ENCODE assay signal across 17 mouse cellular contexts in genomic region chr17:45578242-45578641, GRCm38 (mm10). TPM values are rescaled to one million over a fixed set of nuclear protein-coding genes. Genes with fewer than 3 reads are reported as not detected.
DNase-seq lines count a peak whose midpoint lies in the region; ATAC-seq and TF ChIP-seq lines count a peak whose summit lies in the region.
"Had no signal": no experiment of that assay in that cellular context is flagged by ENCODE, and none has a peak within 500 bp of the region (broad histone marks: within the 10 kb centered on the region; RNA-seq: fewer than 3 reads in every experiment).

No protein-coding gene starts in this region.

- no peak overlapping the region for H3K4me3 ChIP-seq in heart, embryonic 15.5 days
- no peak overlapping the region for H3K4me3 ChIP-seq in lung, embryonic 15.5 days
- H3K4me3 ChIP-seq in lung, adult 2 months (replicated peaks; ENCODE audit: extremely low read depth, low read depth, low read length), result no peak overlapping the region
- no peak overlapping the region for H3K4me3 ChIP-seq in embryonic facial prominence, embryonic 14.5 days (ENCODE audit: low read depth, low read length)
- H3K4me3 ChIP-seq in forebrain, postnatal 0 days (ENCODE audit: low read depth, low read length), result no peak overlapping the region
- H3K4me3 ChIP-seq: hindbrain, embryonic 13.5 days; midbrain, embryonic 12.5 days; neural tube, embryonic 12.5 days had no signal

- H3K27ac ChIP-seq in heart, embryonic 15.5 days, result peak overlapping the region; percentile 70
- H3K27ac ChIP-seq in lung, embryonic 15.5 days, result peak overlapping the region; percentile 41
- peak overlapping the region; percentile 24 for H3K27ac ChIP-seq in embryonic facial prominence, embryonic 14.5 days (replicated peaks; ENCODE audit: low read depth, low read length)
- no peak overlapping the region for H3K27ac ChIP-seq in forebrain, postnatal 0 days (ENCODE audit: low read depth, low read length)
- H3K27ac ChIP-seq: hindbrain, embryonic 13.5 days; midbrain, embryonic 12.5 days; neural tube, embryonic 12.5 days had no signal

- H3K9me3 ChIP-seq in heart, embryonic 15.5 days (replicated peaks), result no peaks in the 10 kb centered on the region
- no peaks in the 10 kb centered on the region for H3K9me3 ChIP-seq in lung, embryonic 15.5 days
- no peaks in the 10 kb centered on the region for H3K9me3 ChIP-seq in embryonic facial prominence, embryonic 14.5 days (ENCODE audit: control insufficient read depth, low read length)
- no peaks in the 10 kb centered on the region for H3K9me3 ChIP-seq in forebrain, postnatal 0 days (ENCODE audit: low read length)
- H3K9me3 ChIP-seq: hindbrain, embryonic 13.5 days; midbrain, embryonic 12.5 days; neural tube, embryonic 12.5 days had no signal

- no peak for TF ChIP-seq CTCF in lung, adult 2 months (IDR thresholded peaks at IDR 0.05; ENCODE audit: insufficient read depth, low read length)
- no peak for TF ChIP-seq CTCF in forebrain, postnatal 0 days (IDR thresholded peaks at IDR 0.05; ENCODE audit: low read depth)

- no peak for ATAC-seq in heart, embryonic 15.5 days (replicated peaks; ENCODE audit: insufficient number of reproducible peaks, insufficient read depth, low FRiP score, low read depth)
- ATAC-seq in lung, embryonic 15.5 days (ENCODE audit: borderline replicate concordance, extremely low read depth, low FRiP score, low TSS enrichment), result no peak
- ATAC-seq in embryonic facial prominence, embryonic 14.5 days (ENCODE audit: low read depth), result no peak
- no peak for ATAC-seq in forebrain, postnatal 0 days
- ATAC-seq: CD4-positive, CD25-positive, alpha-beta regulatory T cell, adult 4 months; lung, postnatal 0 days had no signal

- no peak for TF ChIP-seq POLR2A in lung, adult 2 months (IDR thresholded peaks at IDR 0.05; ENCODE audit: borderline replicate concordance, extremely low read depth, low read depth, low read length)

- no peak for DNase-seq in heart, adult 8-10 months (ENCODE audit: low spot score)
- no peak for DNase-seq in lung, adult 2 months
- peak; percentile 73 for DNase-seq in embryonic facial prominence, embryonic 14.5 days (ENCODE audit: low spot score)
- DNase-seq in naive thymus-derived CD4-positive, alpha-beta T cell, adult 2 months (ENCODE audit: low read depth), result peak; percentile 7
- no peak for DNase-seq in testis, postnatal 10 days (ENCODE audit: low spot score)
- DNase-seq in forebrain, postnatal 0 days, result no peak
- DNase-seq: adrenal gland, adult 8-10 months; right cerebral cortex, adult 18-20 months had no signal

- 19% methylated on average over 5 of the region's 5 CpGs for WGBS in heart, embryonic 15.5 days
- 37% methylated on average over 5 of the region's 5 CpGs for WGBS in lung, embryonic 15.5 days
- WGBS in lung, adult 2 months, result 52% methylated on average over 5 of the region's 5 CpGs
- 54% methylated on average over 5 of the region's 5 CpGs for WGBS in embryonic facial prominence, embryonic 14.5 days
- WGBS in forebrain, postnatal 0 days, result 52% methylated on average over 5 of the region's 5 CpGs

- peaks cover 41% of the 10 kb centered on the region for H3K4me1 ChIP-seq in heart, embryonic 15.5 days (replicated peaks)
- peaks cover 30% of the 10 kb centered on the region for H3K4me1 ChIP-seq in lung, embryonic 15.5 days
- peaks cover 10% of the 10 kb centered on the region for H3K4me1 ChIP-seq in lung, adult 2 months (ENCODE audit: control insufficient read depth, insufficient read depth, low read length)
- H3K4me1 ChIP-seq in embryonic facial prominence, embryonic 14.5 days (ENCODE audit: control insufficient read depth, insufficient read depth, low read length), result peaks cover 9% of the 10 kb centered on the region
- peaks cover 9% of the 10 kb centered on the region for H3K4me1 ChIP-seq in forebrain, postnatal 0 days (ENCODE audit: insufficient read depth)

- H3K9ac ChIP-seq in heart, embryonic 15.5 days, result no peak overlapping the region
- no peak overlapping the region for H3K9ac ChIP-seq in lung, embryonic 15.5 days
- H3K9ac ChIP-seq in embryonic facial prominence, embryonic 14.5 days (ENCODE audit: low read depth, low read length), result no peak overlapping the region
- H3K9ac ChIP-seq in forebrain, postnatal 0 days, result no peak overlapping the region
- H3K9ac ChIP-seq: hindbrain, embryonic 13.5 days; midbrain, embryonic 12.5 days; neural tube, embryonic 12.5 days had no signal

- H3K27me3 ChIP-seq in heart, embryonic 15.5 days, result no peaks in the 10 kb centered on the region
- H3K27me3 ChIP-seq in lung, embryonic 15.5 days, result no peaks in the 10 kb centered on the region
- no peaks in the 10 kb centered on the region for H3K27me3 ChIP-seq in embryonic facial prominence, embryonic 14.5 days (replicated peaks; ENCODE audit: control insufficient read depth, insufficient read depth, low read length)
- H3K27me3 ChIP-seq in forebrain, postnatal 0 days (ENCODE audit: insufficient read depth, low read length), result no peaks in the 10 kb centered on the region
- H3K27me3 ChIP-seq: hindbrain, embryonic 13.5 days; midbrain, embryonic 12.5 days; neural tube, embryonic 12.5 days had no signal

- no peaks in the 10 kb centered on the region for H3K36me3 ChIP-seq in heart, embryonic 15.5 days
- no peaks in the 10 kb centered on the region for H3K36me3 ChIP-seq in lung, embryonic 15.5 days
- no peaks in the 10 kb centered on the region for H3K36me3 ChIP-seq in embryonic facial prominence, embryonic 14.5 days (ENCODE audit: control insufficient read depth, insufficient read depth, low read length)
- no peaks in the 10 kb centered on the region for H3K36me3 ChIP-seq in forebrain, postnatal 0 days (ENCODE audit: insufficient read depth)
- H3K36me3 ChIP-seq: hindbrain, embryonic 13.5 days; midbrain, embryonic 12.5 days; neural tube, embryonic 12.5 days had no signal

- H3K4me2 ChIP-seq in heart, embryonic 15.5 days, result no peak overlapping the region
- H3K4me2 ChIP-seq in lung, embryonic 15.5 days, result no peak overlapping the region
- no peak overlapping the region for H3K4me2 ChIP-seq in embryonic facial prominence, embryonic 14.5 days (ENCODE audit: low read depth, low read length)
- no peak overlapping the region for H3K4me2 ChIP-seq in forebrain, postnatal 0 days (ENCODE audit: low read depth)
- H3K4me2 ChIP-seq: hindbrain, embryonic 13.5 days; midbrain, embryonic 12.5 days; neural tube, embryonic 12.5 days had no signal

RNA-seq across cellular contexts. Expression of gene Hsp90ab1, which starts 5.2 kb away (rescaled TPM):
- polyA plus RNA-seq in heart, embryonic 15.5 days (2015; fragmentation: Nextera tagmentation; extraction: Ambion mirVana), result 1,147 and 1,218 TPM in 2 replicates
- 1,000 to 10,000 TPM; 1,121 to 1,613 (median 1,357) TPM for total RNA-seq in heart, adult 8-10 months (2022)
- polyA plus RNA-seq in lung, embryonic 15.5 days (2015; fragmentation: Nextera tagmentation; extraction: Ambion mirVana), result 1,572 and 1,619 TPM in 2 replicates
- polyA plus RNA-seq in lung, adult 2 months (2012; rRNA removed), result 212 and 340 TPM in 2 replicates
- 1,431 and 1,467 TPM in 2 replicates for polyA plus RNA-seq in embryonic facial prominence, embryonic 14.5 days (2014; fragmentation: Nextera tagmentation; extraction: Ambion mirVana)
- total RNA-seq in forebrain, postnatal 0 days (2014; rRNA removed), result 1,283 and 1,351 TPM in 2 replicates
- 1,258 and 1,497 TPM in 2 replicates for polyA plus RNA-seq in forebrain, postnatal 0 days (2015; fragmentation: Nextera tagmentation; extraction: Ambion mirVana)

RNA-seq across cellular contexts. Expression of gene Slc35b2, which starts 14.6 kb away (rescaled TPM):
- 75.8 and 98.4 TPM in 2 replicates for polyA plus RNA-seq in heart, embryonic 15.5 days (2015; fragmentation: Nextera tagmentation; extraction: Ambion mirVana)
- 10 to 100 TPM; 23.1 to 27.9 (median 25.3) TPM for total RNA-seq in heart, adult 8-10 months (2022)
- 137 and 141 TPM in 2 replicates for polyA plus RNA-seq in lung, embryonic 15.5 days (2015; fragmentation: Nextera tagmentation; extraction: Ambion mirVana)
- 89.9 and 102 TPM in 2 replicates for polyA plus RNA-seq in lung, adult 2 months (2012; rRNA removed)
- 139 and 143 TPM in 2 replicates for polyA plus RNA-seq in embryonic facial prominence, embryonic 14.5 days (2014; fragmentation: Nextera tagmentation; extraction: Ambion mirVana)
- total RNA-seq in forebrain, postnatal 0 days (2014; rRNA removed), result 80.9 and 87.0 TPM in 2 replicates
- polyA plus RNA-seq in forebrain, postnatal 0 days (2015; fragmentation: Nextera tagmentation; extraction: Ambion mirVana), result 83.8 and 89.6 TPM in 2 replicates

RNA-seq across cellular contexts. Expression of gene Slc29a1, which starts 21.2 kb away (rescaled TPM):
- 90.9 and 120 TPM in 2 replicates for polyA plus RNA-seq in heart, embryonic 15.5 days (2015; fragmentation: Nextera tagmentation; extraction: Ambion mirVana)
- total RNA-seq in heart, adult 8-10 months (2022), result 10 to 100 TPM; 58.9 to 70.8 (median 66.9) TPM
- 92.1 and 103 TPM in 2 replicates for polyA plus RNA-seq in lung, embryonic 15.5 days (2015; fragmentation: Nextera tagmentation; extraction: Ambion mirVana)
- polyA plus RNA-seq in lung, adult 2 months (2012; rRNA removed), result 185 and 186 TPM in 2 replicates
- polyA plus RNA-seq in embryonic facial prominence, embryonic 14.5 days (2014; fragmentation: Nextera tagmentation; extraction: Ambion mirVana), result 96.5 and 110 TPM in 2 replicates
- 68.3 and 84.5 TPM in 2 replicates for total RNA-seq in forebrain, postnatal 0 days (2014; rRNA removed)
- 76.2 and 84.4 TPM in 2 replicates for polyA plus RNA-seq in forebrain, postnatal 0 days (2015; fragmentation: Nextera tagmentation; extraction: Ambion mirVana)

RNA-seq across cellular contexts. Expression of gene Nfkbie, which starts 22.7 kb away (rescaled TPM):
- 3.0 and 6.8 TPM in 2 replicates for polyA plus RNA-seq in heart, embryonic 15.5 days (2015; fragmentation: Nextera tagmentation; extraction: Ambion mirVana)
- 1 to 10 TPM in 3 of 4 experiments, under 1 TPM in 1; 0.65 to 1.5 (median 1.3) TPM for total RNA-seq in heart, adult 8-10 months (2022)
- polyA plus RNA-seq in lung, embryonic 15.5 days (2015; fragmentation: Nextera tagmentation; extraction: Ambion mirVana), result 3.0 and 5.0 TPM in 2 replicates
- polyA plus RNA-seq in lung, adult 2 months (2012; rRNA removed), result 7.2 and 7.8 TPM in 2 replicates
- 4.3 and 4.7 TPM in 2 replicates for polyA plus RNA-seq in embryonic facial prominence, embryonic 14.5 days (2014; fragmentation: Nextera tagmentation; extraction: Ambion mirVana)
- 2.8 and 3.1 TPM in 2 replicates for total RNA-seq in forebrain, postnatal 0 days (2014; rRNA removed)
- polyA plus RNA-seq in forebrain, postnatal 0 days (2015; fragmentation: Nextera tagmentation; extraction: Ambion mirVana), result 2.2 and 2.7 TPM in 2 replicates

RNA-seq across cellular contexts. Expression of gene Mymx, which starts 23.7 kb away (rescaled TPM):
- 0.16 and 0.24 TPM in 2 replicates for polyA plus RNA-seq in heart, embryonic 15.5 days (2015; fragmentation: Nextera tagmentation; extraction: Ambion mirVana)
- not detected for total RNA-seq in heart, adult 8-10 months (2022)
- 0.36 and 0.41 TPM in 2 replicates for polyA plus RNA-seq in lung, embryonic 15.5 days (2015; fragmentation: Nextera tagmentation; extraction: Ambion mirVana)
- not detected in 2 replicates for polyA plus RNA-seq in lung, adult 2 months (2012; rRNA removed)
- 52.1 and 52.5 TPM in 2 replicates for polyA plus RNA-seq in embryonic facial prominence, embryonic 14.5 days (2014; fragmentation: Nextera tagmentation; extraction: Ambion mirVana)
- not detected in 2 replicates for total RNA-seq in forebrain, postnatal 0 days (2014; rRNA removed)
- polyA plus RNA-seq in forebrain, postnatal 0 days (2015; fragmentation: Nextera tagmentation; extraction: Ambion mirVana), result not detected in 2 replicates
- total RNA-seq: left cerebral cortex, adult 18-20 months had no signal
- polyA plus RNA-seq: CD4-positive, CD25-positive, alpha-beta regulatory T cell, adult 4 months; cortical plate, adult 2 months; lung, postnatal 0 days; midbrain, embryonic 12.5 days had no signal

Comparison
In these comparisons a context has a peak if more than half of its experiments do, and no peak if none do; other contexts are left out.
1. DNase-seq: peak in embryonic facial prominence, embryonic 14.5 days (single experiment) and naive thymus-derived CD4-positive, alpha-beta T cell, adult 2 months (single experiment); none in heart, adult 8-10 months (single experiment), lung, adult 2 months (single experiment), testis, postnatal 10 days (single experiment) and forebrain, postnatal 0 days (single experiment).